Mouse (Mus musculus): ENCODE results near the gene Mapk8. TPM values are rescaled to one million over a fixed set of nuclear protein-coding genes. Genes with fewer than 3 reads are reported as not detected.
"Not testable (repeated sequence)": the region's sequence is repeated elsewhere in the genome, so short reads cannot be mapped to it uniquely, and the experiment has no call there.

The Mapk8 gene
- total RNA-seq (2021) = 10 to 100 TPM; 26.4 to 27.6 TPM
- long read RNA-seq, experiment 1, partial matches to known transcripts = 0 of 2 reads
- long read RNA-seq, experiment 1, other reads (novel, unspliced or antisense) = 2 of 2 reads
- long read RNA-seq, experiment 2, partial matches to known transcripts = 0 of 1 reads
- long read RNA-seq, experiment 2, other reads (novel, unspliced or antisense) = 1 of 1 reads

GRCm38 (mm10) chr14:33447027-33447569 is at the start of gene Mapk8:
Gene Mapk8 (minus strand): TSS chr14:33447158.
- peak; percentile 97 for DNase-seq

- DNase-seq = no peak
Measured at GRCm38 (mm10) chr14:33495226-33495625, 48.3 kb upstream of the Mapk8 start.

- DNase-seq = no peak
Measured at GRCm38 (mm10) chr14:33487805-33488550, 41.0 kb upstream of the Mapk8 start.

- no peak for DNase-seq
Measured at GRCm38 (mm10) chr14:33481991-33482390, 35.0 kb upstream of the Mapk8 start.

- no peak for DNase-seq
Measured at GRCm38 (mm10) chr14:33476094-33476760, 29.3 kb upstream of the Mapk8 start.

- no peak for DNase-seq
Measured at GRCm38 (mm10) chr14:33474461-33474860, 27.5 kb upstream of the Mapk8 start.

- no peak for DNase-seq
Measured at GRCm38 (mm10) chr14:33471331-33471730, 24.4 kb upstream of the Mapk8 start, which contains the start of gene Frmpd2. Gene Frmpd2 (plus strand): TSS chr14:33471696.

GRCm38 (mm10) chr14:33467766-33468165 is 20.8 kb upstream of the Mapk8 start:
- no peak for DNase-seq

GRCm38 (mm10) chr14:33463658-33464057 is 16.7 kb upstream of the Mapk8 start:
- no peak for DNase-seq

- DNase-seq = no peak
Measured at GRCm38 (mm10) chr14:33450331-33450730, 3.4 kb upstream of the Mapk8 start.

GRCm38 (mm10) chr14:33449296-33449840 is 2.4 kb upstream of the Mapk8 start:
- DNase-seq = no peak

GRCm38 (mm10) chr14:33448276-33448675 is 1.3 kb upstream of the Mapk8 start:
- no peak for DNase-seq

GRCm38 (mm10) chr14:33446561-33447023 is 366 bp downstream of the Mapk8 start:
- no peak for DNase-seq

- DNase-seq = no peak
Measured at GRCm38 (mm10) chr14:33445962-33446361, 996 bp downstream of the Mapk8 start.

- no peak for DNase-seq
Measured at GRCm38 (mm10) chr14:33443780-33444179, 3.2 kb downstream of the Mapk8 start.

- not testable (repeated sequence) for DNase-seq
Measured at GRCm38 (mm10) chr14:33432485-33432884, 14.5 kb downstream of the Mapk8 start.

GRCm38 (mm10) chr14:33424124-33424523 is 22.8 kb downstream of the Mapk8 start:
- no peak for DNase-seq

GRCm38 (mm10) chr14:33423003-33423402 is 24.0 kb downstream of the Mapk8 start:
- DNase-seq = no peak

GRCm38 (mm10) chr14:33418311-33418909 is 28.5 kb downstream of the Mapk8 start:
- DNase-seq = no peak

- DNase-seq = no peak
Measured at GRCm38 (mm10) chr14:33415746-33416145, 31.2 kb downstream of the Mapk8 start.

GRCm38 (mm10) chr14:33402331-33402730 is 44.6 kb downstream of the Mapk8 start:
- no peak for DNase-seq

GRCm38 (mm10) chr14:33400019-33400418 is 46.9 kb downstream of the Mapk8 start:
- DNase-seq = no peak

All from gastrocnemius, postnatal 25 days (tissue).